Mouse (Mus musculus) urinary bladder, postnatal 25 days (tissue): ENCODE measurements at regions not wholly inside any gene's neighbourhood (a gene's known extent, or its start where the extent isn't known, plus 50 kb on each side); places are given as distances from the start of the nearest gene placed in this dataset.

Experiments used
- DNase-seq: peaks from one replicate; pipeline ENCODE4 v3.0.0; 2022; ENCODE audit warnings: low spot score

GRCm38 (mm10) chr6:127381148-127381888, 65.3 kb upstream of the Parp11 start:
- no peak for DNase-seq

- no peak for DNase-seq
Observed at GRCm38 (mm10) chr6:127391258-127392011, 55.2 kb upstream of the Parp11 start.

GRCm38 (mm10) chr6:127392012-127392798, 54.4 kb upstream of the Parp11 start:
- DNase-seq, result no peak

DNA sequence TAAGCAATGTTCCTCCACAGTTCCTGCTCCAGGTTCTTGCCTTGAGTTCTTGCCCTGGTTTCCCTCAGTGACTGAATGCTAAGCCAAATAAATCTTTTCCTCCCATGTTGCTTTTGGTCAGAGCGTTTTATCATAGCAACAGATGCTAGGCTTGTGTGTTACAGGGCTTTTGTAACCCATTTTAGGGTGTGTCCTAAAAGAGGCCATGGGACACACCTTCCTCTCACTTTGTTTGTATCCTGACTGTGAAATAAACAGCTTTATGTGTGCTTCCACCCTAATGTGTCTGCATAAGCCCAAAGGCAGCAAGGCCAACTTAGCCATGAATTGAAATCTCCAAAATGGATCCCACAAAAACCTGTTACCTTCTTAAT, 53.9 kb upstream of the Parp11 start:
- DNase-seq, result no peak

DNA sequence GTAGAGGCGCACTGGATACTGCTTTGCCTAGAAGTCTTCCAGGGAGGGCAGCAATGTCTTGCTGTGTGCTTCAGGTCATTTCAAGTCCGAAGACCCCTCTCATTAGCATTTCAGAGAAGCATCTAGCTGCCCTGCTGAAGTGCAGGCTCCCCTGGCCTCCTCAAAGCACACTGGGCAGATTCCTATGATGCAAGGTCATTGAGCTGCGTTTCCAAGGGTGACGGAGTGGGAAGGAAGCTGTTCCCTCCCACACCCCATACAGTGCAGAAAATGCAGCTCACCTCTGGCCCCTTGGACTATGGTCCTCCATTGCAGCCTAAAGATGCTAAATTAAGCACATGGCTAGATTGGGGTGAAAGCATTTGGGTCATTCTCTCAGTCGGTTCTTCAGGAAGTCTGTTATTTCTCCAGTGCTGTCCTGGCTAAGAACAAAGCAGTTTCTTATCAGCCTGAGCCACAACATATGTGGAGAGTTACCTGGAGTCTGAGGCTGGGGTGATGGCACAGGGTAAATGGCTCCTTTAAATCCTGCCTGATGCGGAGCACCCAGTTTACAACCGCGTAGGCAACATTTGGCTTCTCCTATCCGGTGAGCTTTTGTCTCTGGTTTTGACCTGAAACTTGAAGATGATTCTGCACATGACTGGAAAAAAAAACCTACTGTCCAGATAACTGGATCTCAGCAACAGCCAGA, 52.6 kb upstream of the Parp11 start:
- no peak for DNase-seq
